Mouse (Mus musculus) stomach, postnatal 0 days (tissue): ENCODE results near the gene Zranb2.

Source experiments
- CTCF ChIP-seq: IDR thresholded peaks from 2 replicates; pipeline ENCODE4 v1.5.1; 2016; ENCODE audit warnings: antibody characterized with exemption, low read depth, mild to moderate bottlenecking, moderate library complexity
- EP300 ChIP-seq: optimal IDR thresholded peaks from 2 replicates; pipeline ENCODE3; 2016; ENCODE audit warnings: antibody characterized with exemption

DNA sequence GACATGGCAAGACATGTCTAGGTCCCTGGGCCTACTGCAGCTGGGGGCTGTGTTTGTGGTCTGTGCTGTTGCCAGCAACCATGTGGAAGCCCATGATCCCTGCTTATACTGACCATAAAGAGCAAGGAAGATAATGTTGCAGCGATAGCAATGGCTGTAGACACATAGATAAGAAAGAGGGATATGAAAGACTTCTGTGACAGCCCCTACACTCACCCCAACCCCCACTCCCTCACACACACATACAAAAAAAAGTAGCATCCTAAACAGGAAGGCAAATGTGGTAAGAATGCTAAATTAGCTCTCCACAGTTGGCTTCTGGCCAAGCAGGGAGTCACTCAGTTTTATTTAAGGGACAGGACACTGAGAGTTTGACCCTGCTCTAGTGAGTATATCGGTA, 16.0 kb upstream of the Zranb2 start:
- no peak for TF ChIP-seq CTCF
- TF ChIP-seq EP300, result no peak
